Mouse (Mus musculus): ENCODE data around the gene Tas1r1.

- TF ChIP-seq CTCF (IDR thresholded peaks at IDR 0.05; ENCODE audit: control insufficient read depth, insufficient read depth, insufficient read length), result no peak
- no peak for TF ChIP-seq CEBPB (IDR thresholded peaks at IDR 0.05; ENCODE audit: low read depth)
- TF ChIP-seq MYOG (IDR thresholded peaks at IDR 0.05; ENCODE audit: control insufficient read depth, extremely low read depth, insufficient read length), result no peak
- no peak for TF ChIP-seq FOSL1 (IDR thresholded peaks at IDR 0.05; ENCODE audit: insufficient read depth, low read length, poor library complexity, severe bottlenecking)
- TF ChIP-seq USF1 (IDR thresholded peaks at IDR 0.05; ENCODE audit: low read depth), result no peak
- TF ChIP-seq MAX (IDR thresholded peaks at IDR 0.05), result no peak
These were observed 48.3 kb upstream of the Tas1r1 start for GRCm38 (mm10) chr4:152086505-152087210.
